Mouse (Mus musculus) cerebellum, postnatal 36 days (tissue): ENCODE measurements around the gene Soat1.

Experiments
- DNase-seq, 2 experiments: peaks; one replicate each; pipeline ENCODE4 v3.0.0; 2021 to 2022; ENCODE audit warnings: mixed read lengths in 2 of 2

Soat1 gene

GRCm38 (mm10) chr1:156463981-156464853 lies 9.9 kb downstream of the Soat1 start:
- DNase-seq, result no peak

- no peak for DNase-seq
Measured at GRCm38 (mm10) chr1:156462273-156462991, 11.7 kb downstream of the Soat1 start.

GRCm38 (mm10) chr1:156461036-156461435 lies 13.1 kb downstream of the Soat1 start:
- no peak for DNase-seq

GRCm38 (mm10) chr1:156460216-156460615 lies 13.9 kb downstream of the Soat1 start:
- no peak for DNase-seq

- DNase-seq, result no peak
Measured at GRCm38 (mm10) chr1:156459690-156460089, 14.4 kb downstream of the Soat1 start.

GRCm38 (mm10) chr1:156458391-156459060 lies 15.6 kb downstream of the Soat1 start:
- DNase-seq, result no peak

- DNase-seq, result no peak
Measured at GRCm38 (mm10) chr1:156455005-156455758, 18.9 kb downstream of the Soat1 start.

GRCm38 (mm10) chr1:156454384-156454783 lies 19.7 kb downstream of the Soat1 start:
- DNase-seq, result no peak

GRCm38 (mm10) chr1:156453876-156454275 lies 20.3 kb downstream of the Soat1 start:
- DNase-seq, result no peak

- no peak for DNase-seq
Measured at GRCm38 (mm10) chr1:156450478-156450877, 23.7 kb downstream of the Soat1 start.

GRCm38 (mm10) chr1:156449691-156450090 lies 24.4 kb downstream of the Soat1 start:
- DNase-seq, result no peak

GRCm38 (mm10) chr1:156449089-156449488 lies 25.0 kb downstream of the Soat1 start:
- DNase-seq, result no peak

- DNase-seq, result no peak
Measured at GRCm38 (mm10) chr1:156445049-156445448, 29.1 kb downstream of the Soat1 start.

GRCm38 (mm10) chr1:156442776-156443175 lies 31.4 kb downstream of the Soat1 start:
- no peak for DNase-seq

- DNase-seq, result no peak
Measured at GRCm38 (mm10) chr1:156442266-156442665, 31.9 kb downstream of the Soat1 start.

- DNase-seq, result no peak
Measured at GRCm38 (mm10) chr1:156437726-156438125, 36.4 kb downstream of the Soat1 start.

GRCm38 (mm10) chr1:156437016-156437708 lies 37.0 kb downstream of the Soat1 start:
- DNase-seq, result no peak

- DNase-seq, result no peak
Measured at GRCm38 (mm10) chr1:156433497-156433896, 40.6 kb downstream of the Soat1 start.

- no peak for DNase-seq
Measured at GRCm38 (mm10) chr1:156432498-156432897, 41.6 kb downstream of the Soat1 start.

GRCm38 (mm10) chr1:156428434-156428833 lies 45.7 kb downstream of the Soat1 start:
- no peak for DNase-seq

- no peak for DNase-seq
Measured at GRCm38 (mm10) chr1:156425746-156426145, 48.4 kb downstream of the Soat1 start.

GRCm38 (mm10) chr1:156424054-156424453 lies 50.1 kb downstream of the Soat1 start:
- no peak for DNase-seq
